Mouse (Mus musculus): ENCODE results near the gene Dach2.
"Not testable (repeated sequence)": the region's sequence is repeated elsewhere in the genome, so short reads cannot be mapped to it uniquely, and the experiment has no call there.

The Dach2 gene

GRCm38 (mm10) chrX:113297404-113297803 is at the start of gene Dach2:
Gene Dach2, plus strand, starts transcription at chrX:113297510.
- no peak for DNase-seq

GRCm38 (mm10) chrX:113252427-113252826 is 44.9 kb upstream of the Dach2 start:
- not testable (repeated sequence) for DNase-seq

GRCm38 (mm10) chrX:113298031-113298430 is 721 bp downstream of the Dach2 start:
- DNase-seq = peak in 1 of 2 experiments; percentile 11

GRCm38 (mm10) chrX:113298468-113298867 is 1.2 kb downstream of the Dach2 start:
- DNase-seq = no peak

- DNase-seq = no peak
These were observed 7.0 kb downstream of the Dach2 start for GRCm38 (mm10) chrX:113304323-113304722.

- no peak for DNase-seq
These were observed 40.8 kb downstream of the Dach2 start for GRCm38 (mm10) chrX:113338143-113338542.

- DNase-seq = no peak
These were observed 97.1 kb downstream of the Dach2 start for GRCm38 (mm10) chrX:113394417-113394816.

GRCm38 (mm10) chrX:113408756-113409155 is 111.4 kb downstream of the Dach2 start:
- no peak for DNase-seq

GRCm38 (mm10) chrX:113421517-113422187 is 124.3 kb downstream of the Dach2 start:
- DNase-seq = no peak

GRCm38 (mm10) chrX:113482131-113482530 is 184.8 kb downstream of the Dach2 start:
- no peak for DNase-seq

- no peak for DNase-seq
These were observed 247.8 kb downstream of the Dach2 start for GRCm38 (mm10) chrX:113545106-113545505.

GRCm38 (mm10) chrX:113563897-113564296 is 266.6 kb downstream of the Dach2 start:
- no peak for DNase-seq

GRCm38 (mm10) chrX:113666069-113666468 is 368.8 kb downstream of the Dach2 start:
- no peak for DNase-seq

- no peak for DNase-seq
These were observed 389.9 kb downstream of the Dach2 start for GRCm38 (mm10) chrX:113687163-113687562.

GRCm38 (mm10) chrX:113712363-113712762 is 415.1 kb downstream of the Dach2 start:
- DNase-seq = no peak

- no peak for DNase-seq
These were observed 426.8 kb downstream of the Dach2 start for GRCm38 (mm10) chrX:113724124-113724523.

- DNase-seq = no peak
These were observed 449.8 kb downstream of the Dach2 start for GRCm38 (mm10) chrX:113747122-113747521.

GRCm38 (mm10) chrX:113792264-113792663 is 495.0 kb downstream of the Dach2 start:
- DNase-seq = no peak

GRCm38 (mm10) chrX:113810369-113810768 is 513.1 kb downstream of the Dach2 start:
- no peak for DNase-seq

GRCm38 (mm10) chrX:113826810-113827209 is 529.5 kb downstream of the Dach2 start:
- DNase-seq = no peak

- no peak for DNase-seq
These were observed 535.8 kb downstream of the Dach2 start for GRCm38 (mm10) chrX:113833062-113833461.

- no peak for DNase-seq
These were observed 570.7 kb downstream of the Dach2 start for GRCm38 (mm10) chrX:113867835-113868495.

Data from spleen, adult 18-20 months (tissue).